Mouse (Mus musculus) lung, postnatal 36 days (tissue): ENCODE data around the gene S1pr1.

Experiments
- DNase-seq: peaks from one replicate; pipeline ENCODE4 v3.0.0; 2022; ENCODE audit warnings: mixed read lengths

Gene S1pr1

DNA sequence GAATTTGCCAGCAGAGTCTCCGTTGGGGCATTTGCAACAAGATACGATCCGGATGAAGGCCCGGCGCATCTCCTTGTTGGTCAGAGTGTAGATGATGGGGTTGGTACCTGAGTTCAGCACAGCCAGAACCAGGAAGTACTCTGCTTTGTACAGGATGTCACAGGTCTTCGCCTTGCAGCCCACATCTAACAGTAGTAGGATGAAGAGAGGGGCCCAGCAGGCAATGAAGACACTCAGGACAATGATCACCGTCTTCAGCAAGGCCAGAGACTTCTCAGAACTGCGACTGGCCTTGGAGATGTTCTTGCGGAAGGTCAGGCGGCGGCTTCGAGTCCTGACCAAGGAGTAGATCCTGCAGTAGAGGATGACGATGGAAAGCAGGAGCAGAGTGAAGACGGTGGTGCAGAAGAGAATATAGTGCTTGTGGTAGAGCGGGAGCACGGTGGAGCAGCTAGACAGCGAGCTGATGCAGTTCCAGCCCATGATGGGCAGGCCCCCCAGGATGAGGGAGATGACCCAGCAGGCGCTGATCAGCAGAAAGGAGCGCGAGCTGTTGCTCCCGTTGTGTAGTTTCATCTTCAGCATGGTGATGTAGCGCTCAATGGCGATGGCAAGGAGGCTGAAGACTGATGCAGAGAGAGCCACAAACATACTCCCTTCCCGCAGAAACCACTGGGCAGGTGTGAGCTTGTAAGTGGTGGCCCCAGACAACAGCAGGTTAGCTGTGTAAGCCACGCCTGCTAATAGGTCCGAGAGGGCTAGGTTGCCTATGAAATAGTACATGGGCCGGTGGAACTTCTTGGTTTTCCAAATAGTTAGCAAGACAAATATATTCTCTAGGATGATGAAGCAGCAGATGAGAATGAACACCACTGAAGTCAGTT is 2.7 kb downstream of the S1pr1 start:
- DNase-seq, result no peak

DNA sequence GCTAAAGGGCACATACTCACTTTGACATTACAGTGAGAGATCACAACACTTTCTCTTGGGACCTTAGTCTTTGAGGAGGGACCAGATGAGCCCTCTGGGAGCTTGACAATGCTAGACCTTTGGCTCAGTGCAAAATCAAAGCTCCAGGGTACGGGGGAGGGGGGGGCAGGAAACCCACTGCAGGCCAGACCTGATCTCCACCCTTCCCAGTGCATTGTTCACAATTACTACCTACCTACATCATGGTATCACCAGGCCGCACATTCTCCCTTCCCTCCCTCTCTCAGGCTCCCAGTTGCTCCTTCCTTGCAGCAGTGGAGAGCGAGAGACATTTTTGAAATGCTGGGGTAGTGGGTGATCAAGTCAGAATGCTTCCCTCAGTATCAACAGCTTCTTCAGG is 3.5 kb downstream of the S1pr1 start:
- peak; percentile 56 for DNase-seq

DNA sequence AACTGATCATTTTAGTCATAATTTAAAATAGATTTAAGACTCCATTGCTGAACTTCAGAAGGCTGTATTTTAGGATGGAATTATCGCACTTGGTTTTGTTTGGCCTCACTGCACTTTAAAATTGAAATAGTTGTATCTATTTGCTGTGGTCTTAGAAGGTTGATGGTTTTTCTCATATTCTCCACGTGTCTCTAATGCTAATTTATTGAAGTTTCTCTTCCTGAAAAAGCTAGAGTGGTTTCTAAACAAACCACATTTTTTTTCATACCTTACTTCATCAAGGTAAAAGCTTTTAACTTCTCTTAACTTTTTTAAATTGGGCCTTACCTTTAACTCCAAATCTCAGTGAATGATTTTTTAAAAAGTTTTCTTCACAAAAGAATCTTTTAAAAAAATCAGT is 4.8 kb downstream of the S1pr1 start:
- no peak for DNase-seq

DNA sequence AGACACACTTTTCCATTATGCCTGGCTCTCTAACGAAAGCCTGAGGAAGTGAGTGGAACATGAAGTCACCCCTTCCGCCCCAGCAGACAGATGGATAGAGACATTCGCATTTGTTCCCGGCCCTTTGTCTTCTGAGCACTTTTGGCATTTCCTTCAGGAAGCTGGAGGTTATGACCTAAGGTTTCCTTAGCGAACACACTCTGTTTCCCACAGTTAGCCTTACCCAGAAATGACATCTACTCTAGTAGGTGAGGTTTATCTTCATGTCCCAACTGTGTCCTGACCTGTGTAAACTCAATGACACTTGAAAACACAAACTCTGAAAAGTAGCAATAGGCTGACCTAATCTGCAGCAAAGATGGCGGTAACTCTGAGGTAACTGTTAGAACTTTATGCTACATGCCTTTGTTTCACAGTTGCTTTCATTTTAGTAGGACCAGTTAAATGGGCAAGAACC is 5.7 kb downstream of the S1pr1 start:
- peak; percentile 82 for DNase-seq

DNA sequence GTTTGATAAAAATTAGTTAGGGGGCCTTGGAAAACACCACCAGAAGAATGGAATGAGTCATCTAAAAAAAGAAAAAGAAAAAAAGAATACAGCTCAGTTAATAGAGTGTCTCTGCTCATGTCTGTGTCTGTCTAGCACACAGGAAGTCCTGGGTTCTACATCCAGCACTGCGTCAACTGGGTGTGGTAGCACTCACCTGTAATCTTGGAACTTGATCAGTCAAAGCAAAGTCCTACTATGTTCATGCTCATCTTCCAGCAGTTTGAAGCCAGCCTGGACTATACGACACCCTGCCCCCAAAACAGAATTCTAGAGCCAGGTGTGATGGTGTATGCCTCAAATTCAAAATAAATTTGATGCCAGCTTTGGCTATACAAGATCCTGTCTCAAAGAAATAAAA is 8.1 kb downstream of the S1pr1 start:
- no peak for DNase-seq

DNA sequence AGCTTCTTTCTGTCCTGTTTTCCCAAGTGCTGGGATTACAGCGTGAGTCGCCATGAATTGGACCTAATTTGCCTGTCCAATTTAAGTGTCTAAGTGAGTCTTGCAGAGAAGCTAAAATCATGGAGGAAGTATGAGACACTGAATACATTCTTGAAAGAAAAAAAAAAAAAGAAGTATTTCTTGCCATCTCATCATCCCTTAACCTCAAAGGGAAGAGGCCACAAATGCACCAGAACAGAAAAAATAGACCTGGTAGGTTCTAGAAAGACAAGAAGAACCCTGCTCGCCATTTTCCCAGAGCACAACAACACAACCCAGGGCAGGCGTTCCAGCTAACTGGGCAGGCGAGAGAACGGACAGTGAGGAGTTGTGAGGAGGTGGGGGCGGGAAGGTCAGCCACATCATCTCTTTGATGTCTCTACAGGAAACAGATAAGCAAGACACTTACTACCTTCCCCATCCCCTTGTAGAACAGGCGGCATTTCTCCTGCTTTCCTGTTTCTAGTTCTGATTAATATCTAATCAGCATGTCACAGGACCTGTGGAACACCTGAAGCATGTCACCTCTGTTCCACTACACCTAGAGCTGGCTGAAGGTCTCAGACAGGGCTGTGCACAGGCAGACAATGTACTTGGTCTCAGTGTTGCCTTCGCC is 10.5 kb downstream of the S1pr1 start:
- DNase-seq, result no peak

DNA sequence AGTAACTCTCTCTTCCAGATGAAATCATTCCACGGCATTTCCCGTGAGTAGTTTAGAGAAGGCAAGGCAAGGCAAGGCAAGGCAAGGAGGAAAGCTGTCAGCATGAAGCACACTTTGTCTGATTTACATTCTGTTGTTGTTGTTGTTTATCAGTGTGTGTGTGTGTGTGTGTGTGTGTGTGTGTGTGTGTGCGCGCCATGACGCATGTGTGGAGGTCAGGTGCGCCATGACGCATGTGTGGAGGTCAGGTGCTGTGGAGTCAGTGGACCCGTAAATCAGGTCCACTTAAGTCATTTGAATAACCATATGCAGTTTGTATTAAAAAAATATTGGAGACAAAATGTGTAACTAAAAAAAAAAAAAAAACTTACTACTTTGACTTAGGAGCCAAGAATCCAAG is 11.2 kb downstream of the S1pr1 start:
- no peak for DNase-seq

DNA sequence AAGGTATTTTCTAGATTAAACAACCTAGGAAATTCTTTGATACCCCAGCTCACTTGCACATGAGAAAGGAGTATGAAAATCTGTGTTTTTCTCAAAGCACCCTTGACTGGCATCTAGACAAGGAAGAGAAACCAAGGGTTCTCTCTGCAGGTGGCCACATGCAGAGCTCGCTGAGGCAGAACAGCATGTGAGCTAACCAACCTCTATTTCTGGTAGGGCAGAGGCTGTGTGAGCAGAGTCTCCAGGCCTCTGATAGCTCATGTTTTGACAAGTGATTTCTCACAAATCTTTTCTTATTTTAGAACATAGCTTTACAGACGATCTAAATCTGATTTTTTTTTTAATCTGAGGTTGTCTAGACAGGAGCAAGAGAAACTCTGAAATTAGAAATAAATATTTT is 12.8 kb downstream of the S1pr1 start:
- DNase-seq, result peak; percentile 29

DNA sequence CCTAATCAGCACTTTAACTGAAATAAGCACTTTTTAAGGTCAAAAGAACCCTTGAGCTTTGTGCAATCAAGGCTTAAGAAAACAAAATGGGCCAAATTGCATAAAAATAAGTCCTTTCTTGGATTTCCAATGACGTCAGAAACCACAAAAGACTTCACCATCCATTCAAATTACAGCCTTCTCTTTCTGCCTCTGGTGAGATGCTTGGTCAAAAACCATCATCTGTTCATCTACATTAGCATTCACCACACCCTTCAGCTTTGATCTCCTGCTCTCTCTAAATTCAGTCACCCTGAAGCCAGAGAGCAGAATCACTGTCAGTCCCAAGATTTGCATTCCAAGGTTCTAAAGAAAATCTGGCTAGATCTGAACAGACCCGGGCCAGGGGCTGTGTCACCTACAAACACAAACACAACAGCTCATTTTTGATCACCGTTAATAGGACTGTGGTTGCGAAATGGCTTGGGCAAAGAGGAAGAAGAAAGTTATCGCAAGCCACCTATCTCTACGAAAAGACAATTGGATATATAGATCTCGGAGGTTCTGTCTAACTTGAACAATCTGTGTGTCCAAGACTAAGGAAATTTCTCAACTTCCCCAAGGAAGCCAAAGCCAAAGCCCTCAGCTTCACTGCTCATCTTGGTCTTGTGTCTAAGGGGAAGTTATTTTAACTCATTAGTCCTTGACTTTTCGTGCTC is 19.5 kb downstream of the S1pr1 start:
- DNase-seq, result no peak

DNA sequence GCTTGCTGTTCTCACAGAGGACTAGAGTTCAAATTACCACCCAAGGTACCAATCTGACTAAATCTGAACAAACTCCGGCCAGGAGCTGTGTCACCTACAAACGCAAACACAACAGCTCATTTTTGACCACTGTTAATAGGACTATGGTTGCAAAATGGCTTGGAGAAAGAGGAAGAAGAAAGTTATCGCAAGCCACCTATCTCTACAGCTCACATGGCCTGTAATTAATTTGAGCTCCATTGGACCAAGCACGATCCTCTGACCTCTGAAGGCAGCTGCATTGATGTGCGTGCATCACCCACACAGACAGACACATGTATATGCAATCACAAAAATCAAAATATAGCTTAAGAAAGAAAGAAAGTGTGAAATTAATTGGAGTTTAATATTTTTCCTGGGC is 20.7 kb downstream of the S1pr1 start:
- no peak for DNase-seq

DNA sequence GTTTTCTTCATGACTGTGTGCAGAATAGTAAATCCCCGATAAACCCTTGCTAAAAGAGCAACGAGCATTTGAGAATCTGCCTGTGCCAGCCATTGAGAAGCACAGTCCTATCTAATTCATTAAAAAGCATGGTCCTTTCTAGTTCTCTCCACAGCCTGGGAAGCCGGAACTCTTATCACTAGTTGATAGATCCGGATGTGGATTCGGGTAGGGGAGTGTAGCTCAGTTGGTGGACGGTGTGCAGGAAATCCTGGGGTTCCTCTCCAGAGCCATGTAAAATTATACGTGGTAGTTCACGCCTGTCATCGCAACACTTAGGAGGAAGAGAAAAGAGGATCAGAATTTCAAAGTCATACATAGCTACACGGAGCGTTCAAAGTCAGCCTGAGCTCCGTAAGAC is 21.5 kb downstream of the S1pr1 start:
- no peak for DNase-seq

DNA sequence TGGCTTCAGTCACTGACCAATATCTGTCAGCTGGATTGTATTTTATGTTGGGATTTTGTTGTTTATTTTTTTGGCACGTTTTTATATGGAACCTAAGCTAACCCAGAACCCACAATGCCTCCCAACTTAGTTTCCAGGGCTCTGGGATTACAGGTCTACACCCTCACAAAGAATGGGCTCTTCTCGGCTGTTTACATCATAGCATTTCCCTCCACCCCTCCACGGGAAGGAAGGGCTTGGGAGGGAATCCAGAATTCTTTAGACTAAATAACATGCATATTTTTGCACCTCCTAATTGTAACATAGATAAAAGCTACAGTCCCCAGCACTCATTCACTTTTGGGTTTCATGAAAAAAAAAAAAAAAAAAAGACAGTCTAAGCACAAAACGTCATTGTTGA is 22.0 kb downstream of the S1pr1 start:
- DNase-seq, result peak; percentile 41

DNA sequence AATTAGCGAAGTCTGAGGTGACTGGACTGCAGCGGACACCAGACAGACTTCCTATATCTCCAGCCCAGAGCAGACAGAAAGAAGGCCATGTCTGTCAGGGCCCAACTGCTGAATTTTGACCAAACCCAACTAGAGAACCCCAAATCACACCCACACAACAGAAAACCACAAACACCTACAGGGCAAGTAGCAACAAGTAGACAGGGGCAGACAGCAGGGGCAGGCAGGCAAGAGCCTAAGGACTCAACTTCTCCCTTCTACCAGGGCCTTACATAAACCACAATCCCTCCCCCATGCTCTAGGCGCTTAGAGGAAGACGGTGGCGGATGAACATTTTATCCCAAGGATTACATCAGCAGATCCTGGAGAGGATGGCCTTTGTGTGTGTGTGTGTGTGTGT is 22.5 kb downstream of the S1pr1 start:
- DNase-seq, result peak; percentile 37

DNA sequence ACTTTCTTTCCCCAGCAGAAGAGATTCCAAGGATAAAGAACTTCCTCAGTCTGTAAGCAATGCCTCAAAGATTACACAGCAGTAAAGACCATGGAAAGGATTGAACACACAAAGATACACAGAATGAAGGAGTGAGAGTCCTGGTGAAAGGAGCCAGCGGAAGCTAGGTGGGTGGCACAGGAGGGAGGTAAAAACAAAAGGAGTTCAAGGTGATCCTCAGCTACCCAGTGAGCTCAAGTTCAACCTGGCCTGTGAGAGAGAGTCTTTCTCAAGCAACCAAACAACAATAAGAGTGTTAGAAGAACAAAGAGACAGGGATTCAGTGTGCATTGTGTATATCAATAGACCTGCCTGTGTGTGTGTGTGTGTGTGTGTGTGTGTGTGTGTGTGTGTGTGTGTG is 25.0 kb downstream of the S1pr1 start:
- DNase-seq, result no peak

DNA sequence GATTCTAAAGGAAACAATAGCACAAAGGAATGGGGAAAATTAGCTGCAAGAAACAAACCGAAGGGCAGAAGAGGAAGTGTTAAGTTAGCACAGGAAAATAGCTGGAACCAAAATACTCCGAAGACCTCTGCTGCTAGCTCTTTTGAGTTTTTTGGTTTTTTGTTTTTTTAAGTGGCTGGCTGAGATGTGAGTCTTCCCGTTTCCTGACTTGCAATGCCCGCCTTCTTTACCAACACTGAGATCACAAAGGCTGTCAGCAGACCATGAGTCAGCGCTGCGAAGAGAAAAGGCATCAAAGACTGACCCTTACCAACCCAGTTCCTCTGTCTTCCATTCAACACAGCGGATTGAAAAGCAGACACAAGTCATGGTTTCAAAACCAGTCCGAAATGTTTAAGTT is 25.5 kb downstream of the S1pr1 start:
- DNase-seq, result peak; percentile 60

DNA sequence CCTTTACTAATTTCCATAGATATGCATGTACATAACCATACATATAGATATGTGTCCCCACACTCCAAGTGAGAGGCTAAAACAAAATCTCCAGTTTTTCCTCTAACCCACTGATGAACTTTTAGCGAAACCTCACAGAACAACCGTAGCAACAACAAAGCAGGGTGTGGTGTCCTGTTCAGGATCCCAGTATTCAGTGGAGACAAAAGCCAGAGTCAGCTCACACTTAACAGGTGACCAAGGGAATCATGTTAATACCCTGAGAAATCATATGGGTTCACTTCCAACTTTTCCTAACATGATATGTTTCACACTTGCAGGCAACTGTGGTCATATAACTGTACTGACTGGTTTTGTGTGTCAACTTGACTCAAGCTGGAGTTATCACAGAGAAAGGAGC is 27.1 kb downstream of the S1pr1 start:
- no peak for DNase-seq

DNA sequence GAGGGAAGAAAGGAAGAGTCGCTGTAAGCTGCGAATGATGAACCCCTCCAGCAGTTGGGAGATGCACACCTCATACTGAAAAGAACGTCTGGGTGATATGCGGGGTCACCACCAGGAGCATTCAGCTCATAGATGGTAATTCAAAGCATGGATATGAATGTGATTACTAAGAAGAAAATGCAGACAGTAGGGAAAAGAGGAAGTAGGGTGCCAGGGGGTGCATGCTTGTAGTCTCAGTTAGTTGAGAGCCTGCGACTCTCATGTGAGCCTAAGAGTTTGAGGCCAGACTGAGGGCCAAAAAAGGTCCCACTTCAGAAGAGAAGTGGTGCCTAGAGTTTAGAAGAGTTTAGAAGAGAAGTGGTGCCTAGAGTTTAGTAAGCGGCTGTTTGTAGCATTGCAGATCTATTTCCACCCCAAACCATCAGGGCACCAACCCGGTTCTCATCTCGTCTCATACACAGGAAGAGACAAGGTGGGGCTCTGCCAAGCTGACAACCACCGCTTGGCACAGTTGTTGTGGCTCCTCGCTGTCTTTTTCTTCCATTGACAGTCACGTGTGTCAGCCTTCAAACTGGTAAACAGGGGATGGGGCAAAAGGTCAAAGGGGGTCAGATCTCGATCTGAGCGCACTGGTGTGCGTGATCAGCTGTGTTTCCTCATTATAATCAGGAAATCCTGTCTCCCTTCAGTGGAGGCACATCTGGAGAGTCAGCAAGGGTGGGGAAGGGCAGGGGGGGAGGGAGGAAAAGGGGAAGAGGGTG is 32.4 kb downstream of the S1pr1 start:
- peak; percentile 90 for DNase-seq

DNA sequence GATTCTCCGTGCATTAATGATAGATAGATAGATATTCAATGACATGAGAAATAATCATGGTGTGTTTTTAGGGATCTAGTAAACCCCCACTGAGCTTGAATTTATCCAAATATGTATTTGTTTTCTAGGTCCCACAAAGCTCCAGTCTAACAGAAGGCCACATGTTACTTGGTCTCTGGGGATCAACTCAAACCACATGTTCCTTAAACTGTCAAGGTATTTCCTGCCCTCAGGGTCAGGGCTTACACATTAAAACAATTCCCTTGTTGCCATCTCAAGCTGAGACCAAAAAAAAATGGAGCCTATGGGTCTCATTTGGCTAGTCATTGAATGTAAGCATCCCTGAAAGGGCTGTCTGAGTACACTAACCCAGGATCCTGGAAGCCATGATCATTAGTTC is 33.7 kb downstream of the S1pr1 start:
- DNase-seq, result no peak

DNA sequence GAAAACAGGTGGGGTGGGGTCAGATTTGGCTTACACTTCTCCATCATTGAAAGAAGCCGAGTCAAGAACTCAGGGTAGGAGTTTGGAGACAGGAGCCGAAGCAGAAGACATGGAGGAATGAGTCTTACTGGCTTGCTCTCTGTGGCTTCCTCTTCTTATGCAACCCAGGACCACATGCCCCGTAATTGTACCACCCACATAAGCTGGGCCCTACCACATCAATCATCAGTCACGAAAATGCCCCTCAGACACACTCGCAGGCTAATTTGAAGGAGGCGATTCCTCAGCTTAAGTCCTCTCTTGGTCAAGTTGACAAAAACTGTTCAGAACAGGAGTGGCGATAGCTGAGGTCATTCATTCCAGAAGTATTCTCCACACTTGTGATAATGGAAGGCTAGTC is 35.9 kb downstream of the S1pr1 start:
- no peak for DNase-seq

DNA sequence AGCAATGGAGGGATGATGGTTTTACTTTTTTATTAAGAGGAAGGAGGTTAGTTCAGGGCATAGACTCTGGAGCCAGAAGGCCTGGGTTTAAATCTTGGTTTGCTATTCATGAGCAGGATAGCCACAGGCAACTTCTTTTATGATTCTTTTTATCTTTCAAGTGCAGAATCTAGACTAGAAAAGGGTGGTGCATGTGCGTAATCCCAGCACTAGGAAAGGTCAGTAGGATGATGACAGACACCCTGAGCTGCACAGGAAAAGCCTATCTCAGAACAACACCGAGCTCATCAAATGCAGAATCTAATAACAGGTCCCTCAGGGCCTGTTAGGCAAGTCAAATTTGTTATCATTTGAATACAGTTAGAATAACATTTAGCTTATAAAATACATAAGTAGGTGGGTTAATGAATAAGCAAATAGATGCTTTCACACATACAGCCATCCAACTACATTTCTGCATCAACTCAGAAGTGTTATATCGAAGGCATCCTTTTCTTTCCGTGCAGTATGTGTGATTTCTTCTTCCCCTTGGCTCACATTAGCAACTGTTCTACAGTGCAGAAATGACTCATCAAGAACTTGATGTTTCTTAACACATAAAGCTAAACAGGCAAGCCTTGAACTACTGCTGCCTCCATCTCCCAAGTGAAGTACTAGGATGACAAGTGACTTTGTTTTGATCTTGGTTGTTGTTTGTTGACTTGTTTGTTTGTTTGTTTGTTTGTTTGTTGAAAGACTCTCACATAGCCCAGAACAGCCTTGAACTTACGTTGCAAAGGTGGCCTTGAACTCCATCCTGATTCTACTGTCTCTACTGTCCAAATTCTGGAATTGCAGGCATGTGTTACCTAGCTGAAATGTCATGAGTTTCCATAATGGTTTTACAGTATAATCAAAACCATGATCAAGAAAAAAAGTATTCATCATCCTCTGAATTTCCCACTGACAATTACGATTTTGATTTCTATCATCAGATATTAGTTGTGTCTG is 39.0 kb downstream of the S1pr1 start:
- DNase-seq, result no peak

DNA sequence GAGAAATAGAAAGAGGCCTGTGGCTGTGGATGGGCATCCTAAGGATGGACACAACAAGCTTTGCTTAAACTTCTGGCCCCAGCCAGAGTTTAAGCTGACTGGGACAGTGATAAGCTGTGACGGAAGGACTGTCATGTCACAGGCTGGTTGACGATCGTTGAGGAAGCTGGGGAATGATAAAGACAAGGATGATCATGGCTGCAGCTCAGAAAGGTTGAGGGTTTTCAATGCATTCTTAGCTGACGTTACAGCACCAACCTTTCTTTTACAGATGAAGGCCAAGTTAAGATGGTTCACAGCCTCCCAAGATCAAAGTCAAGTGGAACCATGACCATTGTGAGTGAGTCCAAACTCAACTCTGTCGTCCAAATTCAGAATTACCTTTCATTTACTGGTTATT is 40.2 kb downstream of the S1pr1 start:
- DNase-seq, result no peak

DNA sequence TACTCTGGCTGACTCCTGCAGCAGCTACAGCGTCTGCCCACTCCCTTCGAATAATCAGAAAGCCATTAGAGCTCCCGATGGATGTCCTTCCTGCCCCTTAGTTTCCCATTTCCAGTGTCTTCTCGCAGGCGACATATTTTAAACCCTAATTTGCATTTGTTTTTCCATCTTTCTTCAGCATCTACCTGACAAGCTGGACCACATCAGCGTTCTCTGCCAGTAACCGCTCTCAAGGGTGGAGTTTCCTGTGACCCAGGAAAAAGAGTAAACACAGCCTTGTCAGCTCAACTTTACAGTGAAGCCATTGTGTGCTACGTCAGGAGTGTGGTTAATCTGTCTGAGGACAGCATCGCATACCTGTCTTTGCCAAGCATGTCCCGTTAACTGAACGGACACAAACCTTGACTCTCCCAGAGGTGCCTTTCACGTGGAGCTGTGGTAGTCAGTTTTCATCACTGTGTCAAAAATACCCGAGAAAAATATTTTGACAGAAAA is 41.2 kb downstream of the S1pr1 start:
- peak; percentile 73 for DNase-seq
